Mouse (Mus musculus) layer of hippocampus, adult 8-10 months (tissue): ENCODE measurements at regions not wholly inside any gene's neighbourhood (a gene's known extent, or its start where the extent isn't known, plus 50 kb on each side); places are given as distances from the start of the nearest gene placed in this dataset.

Experiments
- DNase-seq, 2 experiments: peaks; one replicate each; pipeline ENCODE4 v3.0.0; 2022; ENCODE audit warnings: low spot score in 2 of 2

- DNase-seq, result peak; percentile 26
These were observed 1403.2 kb downstream of the Epha7 start for GRCm38 (mm10) chr4:30216086-30216485.

- DNase-seq, result no peak
These were observed 1414.2 kb downstream of the Epha7 start for GRCm38 (mm10) chr4:30227139-30227538.

GRCm38 (mm10) chr4:30262101-30262500, 1449.2 kb downstream of the Epha7 start:
- DNase-seq, result peak; percentile 6 to 16

DNA sequence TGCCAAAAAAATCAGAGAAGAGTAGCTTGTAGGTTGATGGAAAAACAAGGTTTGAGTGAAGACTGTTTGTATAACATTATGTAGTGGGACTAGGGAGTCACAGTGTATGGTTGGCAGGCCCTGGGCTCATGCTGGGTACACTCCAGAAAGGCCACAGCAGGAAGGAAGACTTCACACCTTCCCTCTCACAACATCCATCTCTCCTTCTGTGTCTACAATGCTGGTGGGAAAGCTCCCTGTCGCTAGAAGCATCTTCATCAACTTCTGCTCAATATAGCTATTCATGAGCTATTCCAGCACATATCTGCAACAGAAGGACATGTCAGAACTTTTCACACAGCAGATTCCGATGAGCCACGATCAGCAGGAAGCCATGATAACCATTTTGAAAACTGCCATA, 1455.1 kb downstream of the Epha7 start:
- DNase-seq, result no peak

- DNase-seq, result no peak
These were observed 1457.1 kb downstream of the Epha7 start for GRCm38 (mm10) chr4:30270000-30270399.

GRCm38 (mm10) chr4:30312438-30312837, 1499.5 kb downstream of the Epha7 start:
- DNase-seq, result peak in 1 of 2 experiments; percentile 2

DNA sequence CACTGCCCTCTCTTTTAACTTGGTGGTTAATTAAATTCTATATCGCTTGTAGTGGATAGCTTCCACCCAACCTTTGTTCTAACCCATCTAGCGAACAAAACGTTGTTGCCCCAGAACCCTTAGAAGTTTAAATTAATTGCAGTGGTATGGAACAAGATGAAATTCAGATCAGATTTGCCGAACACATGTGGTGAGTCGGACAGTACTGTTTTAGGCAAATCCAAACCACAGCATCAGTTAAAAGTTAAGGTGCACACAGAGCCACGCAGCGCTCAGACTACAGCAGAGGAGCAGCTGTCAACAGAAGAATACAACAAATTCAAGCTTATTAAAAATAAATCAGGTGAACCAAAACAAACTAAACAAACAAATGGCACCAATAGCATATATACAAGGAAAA, 1500.0 kb downstream of the Epha7 start:
- no peak for DNase-seq

DNA sequence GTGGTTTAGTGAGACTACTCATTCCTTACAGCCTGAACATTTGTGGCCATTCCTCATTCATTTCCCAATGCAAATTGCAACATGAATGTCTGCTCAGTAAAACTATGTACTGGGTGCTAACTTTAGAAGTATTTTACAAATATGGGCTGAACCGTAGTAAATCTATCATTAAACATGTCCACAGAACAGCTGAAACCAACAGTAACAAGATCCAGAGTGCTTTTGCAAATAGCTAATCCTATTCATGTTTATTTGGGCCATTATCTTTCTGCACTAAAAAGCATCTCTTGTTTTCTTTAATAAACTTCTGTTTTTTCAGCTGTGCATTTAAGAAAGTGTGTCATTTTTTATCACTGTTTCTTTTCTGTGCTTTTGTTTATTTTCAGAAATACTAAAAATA, 1502.4 kb downstream of the Epha7 start:
- DNase-seq, result no peak

GRCm38 (mm10) chr4:30316995-30317394, 1504.1 kb downstream of the Epha7 start:
- no peak for DNase-seq

GRCm38 (mm10) chr4:30320038-30320437, 1507.1 kb downstream of the Epha7 start:
- DNase-seq, result no peak

- no peak for DNase-seq
These were observed 1534.6 kb downstream of the Epha7 start for GRCm38 (mm10) chr4:30347552-30347951.
